Comparison of ENCODE assay signal across 8 mouse cellular contexts in genomic region chr2:154791661-154792642, GRCm38 (mm10). TPM values are rescaled to one million over a fixed set of nuclear protein-coding genes. Genes with fewer than 3 reads are reported as not detected.
A peak's percentile ranks its signal among the peaks of the same experiment; 100 is the strongest.
DNase-seq lines count a peak whose midpoint lies in the region; ATAC-seq and TF ChIP-seq lines count a peak whose summit lies in the region.

No protein-coding gene starts in this region.

- H3K4me1 ChIP-seq in embryonic facial prominence, embryonic 15.5 days, result peaks cover 34% of the 10 kb centered on the region
- peaks cover 60% of the 10 kb centered on the region for H3K4me1 ChIP-seq in heart, embryonic 10.5 days
- peaks cover 34% of the 10 kb centered on the region for H3K4me1 ChIP-seq in kidney, embryonic 15.5 days
- H3K4me1 ChIP-seq in liver, embryonic 12.5 days, result peaks cover 78% of the 10 kb centered on the region
- peaks cover 30% of the 10 kb centered on the region for H3K4me1 ChIP-seq in stomach, embryonic 14.5 days (ENCODE audit: control insufficient read depth, insufficient read depth, low read length)

- TF ChIP-seq POLR2A in myocyte (IDR thresholded peaks at IDR 0.05; ENCODE audit: insufficient read length, low read depth), result no peak

- H3K9ac ChIP-seq in embryonic facial prominence, embryonic 15.5 days, result peak overlapping the region; percentile 98
- H3K9ac ChIP-seq in kidney, embryonic 15.5 days, result peak overlapping the region; percentile 96
- peak overlapping the region; percentile 99 for H3K9ac ChIP-seq in liver, embryonic 12.5 days
- H3K9ac ChIP-seq in stomach, embryonic 14.5 days (replicated peaks; ENCODE audit: low read depth, low read length), result peak overlapping the region; percentile 99

- under 1% methylated on average over 65 of the region's 67 CpGs for WGBS in embryonic facial prominence, embryonic 15.5 days
- under 1% methylated on average over 67 of the region's 67 CpGs for WGBS in heart, embryonic 10.5 days
- WGBS in kidney, embryonic 15.5 days, result under 1% methylated on average over 60 of the region's 67 CpGs
- under 1% methylated on average over 66 of the region's 67 CpGs for WGBS in liver, embryonic 12.5 days (ENCODE audit: insufficient replicate concordance)
- under 1% methylated on average over 65 of the region's 67 CpGs for WGBS in stomach, embryonic 14.5 days

- H3K36me3 ChIP-seq in embryonic facial prominence, embryonic 15.5 days, result no peaks in the 10 kb centered on the region
- no peaks in the 10 kb centered on the region for H3K36me3 ChIP-seq in heart, embryonic 10.5 days
- H3K36me3 ChIP-seq in kidney, embryonic 15.5 days, result no peaks in the 10 kb centered on the region
- H3K36me3 ChIP-seq in liver, embryonic 12.5 days, result peaks cover 38% of the 10 kb centered on the region
- no peaks in the 10 kb centered on the region for H3K36me3 ChIP-seq in myocyte (ENCODE audit: control insufficient read depth, insufficient read depth)
- H3K36me3 ChIP-seq in stomach, embryonic 14.5 days (ENCODE audit: control insufficient read depth, insufficient read depth, low read length), result no peaks in the 10 kb centered on the region

- peak overlapping the region; percentile 81 for H3ac ChIP-seq in myocyte (ENCODE audit: control insufficient read depth, insufficient read length)

- no peaks in the 10 kb centered on the region for H3K27me3 ChIP-seq in embryonic facial prominence, embryonic 15.5 days
- H3K27me3 ChIP-seq in heart, embryonic 10.5 days (ENCODE audit: insufficient read depth, poor library complexity, severe bottlenecking), result no peaks in the 10 kb centered on the region
- peaks cover 3% of the 10 kb centered on the region; the same call in 1 of the 2 replicates for H3K27me3 ChIP-seq in kidney, embryonic 15.5 days
- H3K27me3 ChIP-seq in liver, embryonic 12.5 days (replicated peaks), result no peaks in the 10 kb centered on the region
- no peaks in the 10 kb centered on the region for H3K27me3 ChIP-seq in myocyte (ENCODE audit: control insufficient read depth, insufficient read depth, insufficient read length)
- H3K27me3 ChIP-seq in stomach, embryonic 14.5 days (ENCODE audit: control insufficient read depth, insufficient read depth, low read length), result no peaks in the 10 kb centered on the region

- DNase-seq in 416B (ENCODE audit: low read depth), result peak; percentile 54
- DNase-seq in adrenal gland, postnatal 36 days, result peak; percentile 88 to 93
- peak; percentile 88 for DNase-seq in heart, embryonic 10.5 days (ENCODE audit: low spot score)

- peaks cover 52% of the 10 kb centered on the region for H3K79me2 ChIP-seq in myocyte (ENCODE audit: control insufficient read depth, insufficient read depth)

- H3K4me2 ChIP-seq in embryonic facial prominence, embryonic 15.5 days (replicated peaks), result peak overlapping the region; percentile 65
- peak overlapping the region; percentile 62 for H3K4me2 ChIP-seq in kidney, embryonic 15.5 days
- peak overlapping the region; percentile 81 for H3K4me2 ChIP-seq in liver, embryonic 12.5 days
- H3K4me2 ChIP-seq in myocyte (ENCODE audit: low read depth), result peak overlapping the region; percentile 99
- peak overlapping the region; percentile 67 for H3K4me2 ChIP-seq in stomach, embryonic 14.5 days (replicated peaks; ENCODE audit: low read depth, low read length)

- ATAC-seq in embryonic facial prominence, embryonic 15.5 days (ENCODE audit: insufficient number of reproducible peaks, low FRiP score, low TSS enrichment, low read depth), result peak; percentile 12; the same call in 1 of the 2 replicates
- ATAC-seq in kidney, embryonic 15.5 days (replicated peaks; ENCODE audit: low FRiP score), result peak; percentile 55
- peak; percentile 27 for ATAC-seq in liver, embryonic 12.5 days
- ATAC-seq in stomach, embryonic 14.5 days (ENCODE audit: insufficient number of reproducible peaks, insufficient read depth, low FRiP score, low read depth), result peak; percentile 44; the same call in 1 of the 2 replicates

- no peaks in the 10 kb centered on the region for H3K9me3 ChIP-seq in embryonic facial prominence, embryonic 15.5 days (replicated peaks)
- no peaks in the 10 kb centered on the region for H3K9me3 ChIP-seq in heart, embryonic 10.5 days
- no peaks in the 10 kb centered on the region for H3K9me3 ChIP-seq in kidney, embryonic 15.5 days (replicated peaks)
- no peaks in the 10 kb centered on the region for H3K9me3 ChIP-seq in liver, embryonic 12.5 days (replicated peaks)
- H3K9me3 ChIP-seq in stomach, embryonic 14.5 days (ENCODE audit: control insufficient read depth, low read depth, low read length), result no peaks in the 10 kb centered on the region

- H3K4me3 ChIP-seq in embryonic facial prominence, embryonic 15.5 days (replicated peaks), result peak overlapping the region; percentile 100
- H3K4me3 ChIP-seq in heart, embryonic 10.5 days, result peak overlapping the region; percentile 89
- H3K4me3 ChIP-seq in kidney, embryonic 15.5 days (replicated peaks), result peak overlapping the region; percentile 96
- H3K4me3 ChIP-seq in liver, embryonic 12.5 days, result peak overlapping the region; percentile 97
- peak overlapping the region; percentile 92 for H3K4me3 ChIP-seq in myocyte
- H3K4me3 ChIP-seq in stomach, embryonic 14.5 days (ENCODE audit: low read depth, low read length), result peak overlapping the region; percentile 98

- H3K27ac ChIP-seq in embryonic facial prominence, embryonic 15.5 days (replicated peaks), result peak overlapping the region; percentile 99
- peak overlapping the region; percentile 98 for H3K27ac ChIP-seq in heart, embryonic 10.5 days
- peak overlapping the region; percentile 99 for H3K27ac ChIP-seq in kidney, embryonic 15.5 days
- H3K27ac ChIP-seq in liver, embryonic 12.5 days, result peak overlapping the region; percentile 94
- peak overlapping the region; percentile 98 for H3K27ac ChIP-seq in stomach, embryonic 14.5 days (ENCODE audit: low read length)

TF ChIP-seq in myocyte, 11 proteins besides CTCF, POLR2A, EP300 and RAD21:
- TF ChIP-seq MYOG (IDR thresholded peaks at IDR 0.05; ENCODE audit: control insufficient read depth in 1 of 3, insufficient read depth in 1 of 3, insufficient read length in 2 of 3, low read depth in 2 of 3) (no peak), E2F4 (IDR thresholded peaks at IDR 0.05; ENCODE audit: insufficient read depth) (no peak), MAX (IDR thresholded peaks at IDR 0.05; ENCODE audit: low read depth) (no peak), CEBPB (IDR thresholded peaks at IDR 0.05; ENCODE audit: insufficient read depth, poor library complexity, severe bottlenecking) (no peak), USF1 (IDR thresholded peaks at IDR 0.05; ENCODE audit: low read depth) (no peak), SRF (IDR thresholded peaks at IDR 0.05; ENCODE audit: control insufficient read depth, insufficient read length, low read depth) (no peak), MYOD1 (IDR thresholded peaks at IDR 0.05; ENCODE audit: control insufficient read depth in 1 of 3, insufficient read length in 2 of 3, low read depth in 2 of 3) (no peak), TCF3 (IDR thresholded peaks at IDR 0.05; ENCODE audit: insufficient read length, low read depth) (no peak), TCF12 (IDR thresholded peaks at IDR 0.05; ENCODE audit: insufficient read depth, poor library complexity, severe bottlenecking) (no peak)
TF ChIP-seq in myocyte: peak in this region for 0.

RNA-seq across cellular contexts. Expression of gene a, which starts 0.8 kb away (rescaled TPM):
- total RNA-seq in adrenal gland, postnatal 36 days (2021), result not detected
- polyA plus RNA-seq in embryonic facial prominence, embryonic 15.5 days (2015; fragmentation: Nextera tagmentation; extraction: Ambion mirVana), result 18.8 and 20.1 TPM in 2 replicates
- 0.78 and 2.5 TPM in 2 replicates for polyA plus RNA-seq in heart, embryonic 10.5 days (2016; fragmentation: Nextera tagmentation; extraction: Ambion mirVana)
- 0.66 and 0.91 TPM in 2 replicates for polyA plus RNA-seq in kidney, embryonic 15.5 days (2015; fragmentation: Nextera tagmentation; extraction: Ambion mirVana)
- 0.29 and 0.36 TPM in 2 replicates for polyA plus RNA-seq in liver, embryonic 12.5 days (2016; fragmentation: Nextera tagmentation; extraction: Ambion mirVana)
- not detected for polyA plus RNA-seq in myocyte (2012; fragmentation: generic; extraction: Trizol)
- polyA plus RNA-seq in stomach, embryonic 14.5 days (2014; fragmentation: Nextera tagmentation; extraction: Ambion mirVana), result 0.76 TPM in 1 of 2 replicates, not detected in the other

RNA-seq across cellular contexts. Expression of gene Raly, which starts 1.1 kb away (rescaled TPM):
- total RNA-seq in adrenal gland, postnatal 36 days (2021), result 100 to 1,000 TPM; 187 to 234 TPM
- polyA plus RNA-seq in embryonic facial prominence, embryonic 15.5 days (2015; fragmentation: Nextera tagmentation; extraction: Ambion mirVana), result 49.4 TPM in 2 replicates
- polyA plus RNA-seq in heart, embryonic 10.5 days (2016; fragmentation: Nextera tagmentation; extraction: Ambion mirVana), result 36.3 and 48.9 TPM in 2 replicates
- 47.3 and 54.3 TPM in 2 replicates for polyA plus RNA-seq in kidney, embryonic 15.5 days (2015; fragmentation: Nextera tagmentation; extraction: Ambion mirVana)
- polyA plus RNA-seq in liver, embryonic 12.5 days (2016; fragmentation: Nextera tagmentation; extraction: Ambion mirVana), result 29.6 and 37.1 TPM in 2 replicates
- 379 TPM for polyA plus RNA-seq in myocyte (2012; fragmentation: generic; extraction: Trizol)
- polyA plus RNA-seq in stomach, embryonic 14.5 days (2014; fragmentation: Nextera tagmentation; extraction: Ambion mirVana), result 77.4 and 84.1 TPM in 2 replicates

RNA-seq across cellular contexts. Expression of gene Gm14214, which starts 22.1 kb away (rescaled TPM):
- not detected for total RNA-seq in adrenal gland, postnatal 36 days (2021)
- polyA plus RNA-seq in embryonic facial prominence, embryonic 15.5 days (2015; fragmentation: Nextera tagmentation; extraction: Ambion mirVana), result not detected in 2 replicates
- polyA plus RNA-seq in heart, embryonic 10.5 days (2016; fragmentation: Nextera tagmentation; extraction: Ambion mirVana), result not detected in 2 replicates
- not detected in 2 replicates for polyA plus RNA-seq in kidney, embryonic 15.5 days (2015; fragmentation: Nextera tagmentation; extraction: Ambion mirVana)
- not detected in 2 replicates for polyA plus RNA-seq in liver, embryonic 12.5 days (2016; fragmentation: Nextera tagmentation; extraction: Ambion mirVana)
- polyA plus RNA-seq in myocyte (2012; fragmentation: generic; extraction: Trizol), result not detected
- not detected in 2 replicates for polyA plus RNA-seq in stomach, embryonic 14.5 days (2014; fragmentation: Nextera tagmentation; extraction: Ambion mirVana)

Comparison
In these comparisons a context has a peak if more than half of its experiments do, and no peak if none do; other contexts are left out.
1. Peak in every context shown above with its lines: DNase-seq, ATAC-seq, H3K4me3 ChIP-seq and H3K27ac ChIP-seq.